Mouse (Mus musculus): ENCODE results near the gene Ephb1.

The Ephb1 gene

GRCm38 (mm10) chr9:102354561-102354973 is at the start of gene Ephb1:
Ephb1 (minus strand) TSS chr9:102354693.
- DNase-seq (ENCODE audit: low spot score): peak; percentile 84

DNA sequence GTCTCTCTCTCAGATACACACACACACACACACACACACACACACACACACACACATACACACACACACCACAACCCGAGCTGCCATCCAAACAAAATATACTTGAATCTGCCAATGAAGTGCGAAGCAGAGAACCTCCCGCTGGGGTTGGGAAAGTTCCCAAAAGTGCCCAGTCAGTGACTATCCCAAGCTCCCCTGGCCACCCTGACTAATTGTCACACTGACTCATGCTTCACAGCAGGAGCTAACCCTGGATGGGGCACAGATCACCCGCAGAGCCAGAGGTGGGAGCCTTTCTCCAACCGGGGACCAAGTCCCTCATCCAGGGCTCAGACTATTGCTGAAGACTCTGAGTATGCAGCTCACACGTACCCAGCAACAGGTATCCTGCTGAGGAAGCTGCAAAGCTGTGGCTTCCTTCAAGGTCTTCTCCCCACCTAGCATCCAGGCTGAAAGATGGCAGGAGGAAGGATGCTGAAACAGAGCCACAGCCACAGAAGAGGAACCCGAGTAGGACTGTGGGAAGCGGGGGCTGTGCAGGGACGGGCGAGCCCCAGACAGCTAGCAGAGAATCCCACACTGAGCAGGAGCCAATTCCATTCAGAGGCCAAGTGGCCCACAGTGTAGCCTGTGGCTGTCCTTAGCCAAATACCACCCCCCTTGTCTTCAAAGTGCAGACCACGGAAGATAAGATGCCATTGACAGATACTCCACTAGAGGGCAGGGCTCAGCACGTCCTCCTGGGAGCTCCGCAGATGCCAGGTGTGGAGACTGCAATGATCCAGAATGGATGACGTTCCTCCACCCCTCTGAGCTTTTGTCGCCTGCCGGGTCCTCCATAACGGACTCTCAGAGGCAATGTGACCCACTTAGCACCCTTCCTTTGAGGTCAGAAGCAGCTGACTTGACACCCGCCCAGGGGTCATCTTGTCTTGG is 48.9 kb upstream of the Ephb1 start:
- DNase-seq (ENCODE audit: low spot score): no peak

DNA sequence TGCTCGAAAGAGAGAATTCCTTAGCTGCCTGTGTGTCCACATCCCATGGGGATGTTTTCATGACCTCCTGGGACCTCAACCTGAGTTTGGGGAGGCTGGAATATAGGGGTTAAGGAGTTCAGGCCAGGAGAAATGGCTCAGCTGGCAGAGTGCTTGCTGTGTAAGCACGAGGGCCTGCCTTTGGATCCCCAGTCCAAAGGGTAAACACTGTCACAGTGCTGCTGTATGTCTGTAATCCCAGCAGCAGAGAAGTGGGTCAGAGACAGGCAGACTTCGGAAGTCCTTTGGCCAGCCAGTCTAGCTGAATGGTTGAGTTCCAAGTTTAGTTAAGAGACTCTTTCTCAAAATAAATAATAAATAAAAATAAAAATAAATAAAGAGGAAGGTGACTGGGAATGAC is 48.2 kb upstream of the Ephb1 start:
- DNase-seq (ENCODE audit: low spot score): no peak

GRCm38 (mm10) chr9:102388266-102388665 is 33.8 kb upstream of the Ephb1 start:
- no peak for DNase-seq (ENCODE audit: low spot score)

GRCm38 (mm10) chr9:102386816-102387215 is 32.3 kb upstream of the Ephb1 start:
- no peak for DNase-seq (ENCODE audit: low spot score)

GRCm38 (mm10) chr9:102380235-102380634 is 25.7 kb upstream of the Ephb1 start:
- DNase-seq (ENCODE audit: low spot score): no peak

- DNase-seq (ENCODE audit: low spot score): no peak
Observed at GRCm38 (mm10) chr9:102374661-102375060, 20.2 kb upstream of the Ephb1 start.

GRCm38 (mm10) chr9:102373886-102374285 is 19.4 kb upstream of the Ephb1 start:
- DNase-seq (ENCODE audit: low spot score): no peak

DNA sequence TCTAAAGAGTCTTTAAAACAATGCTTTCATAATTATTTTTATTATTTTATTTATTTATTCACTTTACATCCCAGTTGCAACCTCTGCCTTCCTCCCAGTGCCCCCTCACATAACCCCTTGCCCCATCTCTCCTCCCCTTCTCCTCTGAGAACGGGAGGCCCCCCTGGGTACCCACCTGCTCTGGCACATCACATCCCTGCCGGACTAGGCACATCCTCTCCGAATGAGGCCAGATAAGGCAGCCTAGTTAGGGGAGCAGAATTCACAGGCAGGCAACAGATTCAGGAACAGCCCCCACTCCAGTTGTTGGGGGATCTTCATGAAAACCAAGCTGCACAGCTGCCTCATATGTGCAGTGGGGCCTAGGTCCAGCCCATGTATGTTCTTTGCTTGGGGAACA is 17.4 kb upstream of the Ephb1 start:
- DNase-seq (ENCODE audit: low spot score): no peak

DNA sequence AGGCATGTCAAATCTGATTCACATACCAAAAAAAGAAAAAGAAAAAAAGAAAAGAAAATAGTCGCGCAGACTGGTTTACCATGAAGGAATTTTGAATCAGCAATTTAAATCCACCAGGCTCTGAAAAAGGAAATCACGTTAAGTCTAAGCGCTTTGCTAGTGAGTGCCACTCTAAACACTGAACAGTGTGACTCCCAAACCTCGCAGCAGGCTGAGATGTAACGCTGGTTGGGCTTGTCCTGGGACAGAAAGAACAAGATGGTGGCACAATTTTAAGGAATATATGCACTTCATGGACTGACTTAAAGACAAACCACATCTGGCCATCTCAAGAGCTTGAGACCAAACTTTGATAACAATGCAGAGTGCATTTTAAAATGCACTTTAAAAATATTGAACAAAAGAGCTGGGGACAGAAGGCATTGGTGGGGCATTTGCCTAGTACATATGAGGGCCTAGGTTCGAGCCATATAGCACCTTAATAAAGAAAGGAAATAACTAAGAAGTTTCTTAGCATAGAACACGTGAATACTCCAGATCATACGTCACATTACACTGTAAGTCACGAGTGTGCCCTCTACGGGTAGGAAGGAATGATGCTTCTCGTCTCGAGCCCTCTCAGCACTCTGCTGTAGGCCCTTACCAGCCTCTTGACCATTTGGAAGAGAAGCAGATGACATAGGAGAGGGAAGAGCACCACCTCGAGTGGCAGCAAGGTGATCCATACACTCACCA is 16.7 kb upstream of the Ephb1 start:
- no peak for DNase-seq (ENCODE audit: low spot score)

DNA sequence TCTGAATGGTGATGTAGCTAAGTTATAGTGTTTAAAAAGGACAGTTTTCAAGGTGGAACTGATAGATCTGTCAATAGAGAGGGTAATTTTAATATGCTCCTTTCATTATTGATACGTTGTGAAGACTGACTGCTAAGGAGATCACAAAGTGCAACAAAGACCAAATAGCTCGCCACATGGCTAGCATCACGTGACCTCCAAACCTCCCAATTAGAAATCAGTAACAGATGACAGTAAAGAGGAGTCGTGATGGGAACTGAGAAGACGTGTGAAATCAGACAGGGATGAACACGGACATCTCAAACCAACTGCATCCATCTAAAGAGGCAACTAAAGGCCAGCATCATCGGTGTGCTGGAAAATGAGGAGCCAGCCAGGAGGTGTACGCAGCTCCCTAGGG is 15.6 kb upstream of the Ephb1 start:
- DNase-seq (ENCODE audit: low spot score): no peak

DNA sequence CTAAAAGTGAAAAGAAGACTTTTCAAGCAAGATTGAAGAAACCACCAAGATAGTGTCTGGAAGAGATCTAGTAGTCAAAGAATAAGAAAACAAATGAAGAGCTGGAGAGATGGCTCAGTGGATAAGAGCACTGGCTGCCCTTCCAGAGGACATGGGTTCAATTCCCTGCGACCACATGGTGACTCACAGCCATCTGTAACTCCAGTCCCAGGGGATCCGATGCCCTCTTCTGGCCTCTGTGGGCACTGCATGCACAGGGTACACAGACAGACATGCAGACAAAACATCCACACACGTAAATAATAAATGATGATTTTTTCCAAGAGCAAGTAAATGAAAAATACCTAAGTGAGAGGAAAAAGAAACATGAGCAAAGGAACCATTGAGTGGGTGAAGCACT is 14.6 kb upstream of the Ephb1 start:
- DNase-seq (ENCODE audit: low spot score): no peak

DNA sequence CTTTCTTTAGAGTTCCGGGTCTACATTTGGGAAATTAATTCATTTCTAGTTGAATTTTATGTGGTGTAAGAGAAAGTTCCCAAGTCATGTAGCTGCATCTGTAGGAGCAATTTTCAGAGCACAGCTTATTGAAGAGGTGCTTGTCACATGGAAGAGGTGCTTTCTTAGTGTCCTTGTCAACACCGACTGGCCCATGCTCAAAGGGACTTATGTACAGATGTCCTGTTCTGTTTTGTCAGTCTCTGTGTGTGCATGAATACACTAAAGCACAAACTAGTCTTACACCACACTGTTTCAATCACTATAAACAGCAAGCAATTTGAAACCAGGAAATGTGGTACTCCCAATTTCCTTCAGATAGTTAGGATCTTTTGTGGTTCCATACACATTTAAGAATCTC is 13.3 kb upstream of the Ephb1 start:
- no peak for DNase-seq (ENCODE audit: low spot score)

- no peak for DNase-seq (ENCODE audit: low spot score)
Observed at GRCm38 (mm10) chr9:102365536-102365935, 11.0 kb upstream of the Ephb1 start.

DNA sequence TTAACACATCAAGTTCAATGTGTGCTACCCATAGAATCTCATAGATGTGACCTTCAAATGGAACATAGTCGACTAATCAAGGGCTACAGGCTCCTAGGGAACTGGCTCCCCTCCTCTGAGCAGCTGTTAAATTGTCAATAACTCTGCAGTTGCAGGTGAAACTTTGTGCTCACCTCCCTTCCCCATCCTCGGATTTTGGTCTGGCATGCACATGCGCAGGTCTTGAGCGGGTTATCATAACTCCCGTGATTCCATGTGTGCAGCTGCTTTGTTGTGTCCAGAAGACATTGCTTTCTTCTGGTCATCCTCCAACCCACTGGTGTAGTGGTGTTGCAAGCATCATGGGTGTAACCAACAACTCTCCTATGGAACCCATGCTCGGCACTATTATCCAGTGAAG is 4.8 kb upstream of the Ephb1 start:
- no peak for DNase-seq (ENCODE audit: low spot score)

DNA sequence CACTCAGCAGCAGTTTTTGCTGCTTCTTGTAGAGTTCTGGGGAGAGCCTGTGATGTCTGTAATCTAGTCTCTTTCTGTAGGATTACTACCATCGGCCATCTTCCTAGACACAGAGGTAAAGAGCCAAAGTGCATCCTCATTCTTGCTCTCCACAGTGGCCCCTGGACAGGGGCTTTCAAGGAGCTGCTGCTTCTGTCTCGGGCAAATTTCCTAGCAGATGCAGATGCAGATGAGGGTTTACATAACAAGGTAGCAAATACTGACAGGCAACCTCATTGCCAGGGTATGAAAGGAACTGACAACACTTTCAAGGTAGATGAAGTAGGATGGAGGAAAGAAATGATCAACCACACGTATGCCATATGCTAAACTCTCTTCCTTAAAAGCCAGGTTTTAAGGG is 4.2 kb upstream of the Ephb1 start:
- DNase-seq (ENCODE audit: low spot score): no peak

GRCm38 (mm10) chr9:102358011-102358410 is 3.5 kb upstream of the Ephb1 start:
- DNase-seq (ENCODE audit: low spot score): no peak

GRCm38 (mm10) chr9:102356516-102356915 is 2.0 kb upstream of the Ephb1 start:
- DNase-seq (ENCODE audit: low spot score): no peak

GRCm38 (mm10) chr9:102355726-102356125 is 1.2 kb upstream of the Ephb1 start:
- DNase-seq (ENCODE audit: low spot score): no peak

- DNase-seq (ENCODE audit: low spot score): peak; percentile 33
Observed at GRCm38 (mm10) chr9:102353636-102354491, 629 bp downstream of the Ephb1 start.

- DNase-seq (ENCODE audit: low spot score): no peak
Observed at GRCm38 (mm10) chr9:102353056-102353635, 1.3 kb downstream of the Ephb1 start.

All from testis, postnatal 14 days (tissue).